Mouse (Mus musculus) heart, postnatal 0 days (tissue): ENCODE results near the gene Pou3f1. TPM values are rescaled to one million over a fixed set of nuclear protein-coding genes. Genes with fewer than 3 reads are reported as not detected.
A peak's percentile ranks its signal among the peaks of the same experiment; 100 is the strongest.

ENCODE experiments used
- ATAC-seq: fragments of 200-750 bp; cut with Nextera tagmentation; 2 replicates; pipeline ENCODE4 v1.8.0; 2017; ENCODE audit warnings: low read depth, moderate number of reproducible peaks, moderate library complexity; ENCODE audit not compliant: insufficient read depth
- DNase-seq: peaks from one replicate; pipeline ENCODE4 v3.0.0-alpha.2; 2016; ENCODE audit warnings: low spot score
- H3K27ac ChIP-seq: fragments of 300-500 bp; sonication (generic); 2 replicates; pipeline ENCODE4 v1.5.1; 2014; ENCODE audit warnings: low read depth, mild to moderate bottlenecking
- H3K27me3 ChIP-seq: fragments of 300-500 bp; sonication (generic); 2 replicates; pipeline ENCODE4 v1.6.1; 2014; ENCODE audit warnings: low read length, mixed read lengths; ENCODE audit not compliant: control insufficient read depth, insufficient read depth
- H3K36me3 ChIP-seq: fragments of 300-500 bp; sonication (generic); replicated peaks from 2 replicates; pipeline ENCODE4 v1.6.1; 2014; ENCODE audit warnings: low read length, mixed read lengths; ENCODE audit not compliant: control insufficient read depth, insufficient read depth
- H3K4me1 ChIP-seq: fragments of 300-500 bp; sonication (generic); 2 replicates; pipeline ENCODE4 v1.6.1; 2014; ENCODE audit warnings: antibody characterized with exemption; ENCODE audit not compliant: control insufficient read depth, insufficient read depth
- H3K4me2 ChIP-seq: fragments of 300-500 bp; sonication (generic); 2 replicates; pipeline ENCODE4 v1.6.1; 2014; ENCODE audit warnings: low read depth, mild to moderate bottlenecking, low read length, moderate library complexity
- H3K4me3 ChIP-seq: fragments of 300-500 bp; sonication (generic); 2 replicates; pipeline ENCODE4 v1.5.1; 2014; ENCODE audit warnings: low read depth, low read length
- H3K9ac ChIP-seq: fragments of 300-500 bp; sonication (generic); replicated peaks from 2 replicates; pipeline ENCODE4 v1.6.1; 2014; ENCODE audit warnings: low read depth, low read length, mixed read lengths
- H3K9me3 ChIP-seq: fragments of 300-500 bp; sonication (generic); replicated peaks from 2 replicates; pipeline ENCODE4 v1.6.1; 2016; ENCODE audit warnings: low read length; ENCODE audit not compliant: control insufficient read depth
- CTCF ChIP-seq: IDR thresholded peaks from 2 replicates; pipeline ENCODE4 v1.5.1; 2016; ENCODE audit warnings: antibody characterized with exemption, control low read depth, low read depth
- EP300 ChIP-seq: IDR thresholded peaks from 2 replicates; pipeline ENCODE4 v1.6.1; 2016; ENCODE audit warnings: antibody characterized with exemption, low read depth
- WGBS: fragments of 180-500 bp; shearing (Covaris S2); extraction: QIAGEN DNeasy Blood & Tissue Kit; methylation state at CpG from one replicate; pipeline ENCODE4 v1.1.7; 2014; 5-methylcytosine and 5-hydroxymethylcytosine counted together
- polyA plus RNA-seq: library from polyadenylated mRNA; unstranded; fragments of >200 nt; fragmentation: Nextera tagmentation; extraction: Ambion mirVana; gene quantifications from 2 replicates; pipeline ENCODE4 v1.2.1, GENCODE M21; 2015
- total RNA-seq: library from RNA; depleted of rRNA; stranded (reverse); fragments of >200 nt; gene quantifications from 2 replicates; pipeline ENCODE4 v1.2.3, GENCODE M21; 2014; ENCODE audit warnings: low replicate concordance

The Pou3f1 gene
- total and polyA plus RNA-seq, 2 experiments from 2014 or later: 0.03 to 1.5 TPM

GRCm38 (mm10) chr4:124682270-124682669, 25.7 kb downstream of the Pou3f1 start:
- DNase-seq (no peak), ATAC-seq (no peak)
- Histone ChIP-seq H3K9ac (no peak overlapping the region), H3K4me3 (no peak overlapping the region), H3K9me3 (no peaks in the 10 kb centered on the region), H3K36me3 (peaks cover 60% of the 10 kb centered on the region), H3K4me1 (peaks cover 15% of the 10 kb centered on the region), H3K27me3 (no peaks in the 10 kb centered on the region), H3K4me2 (no peak overlapping the region), H3K27ac (no peak overlapping the region)
- WGBS: 48% methylated on average over 7 of the region's 7 CpGs
- TF ChIP-seq CTCF (peak; percentile 53), EP300 (no peak)

- H3K27ac ChIP-seq: no peak overlapping the region
- H3K36me3 ChIP-seq: peaks cover 50% of the 10 kb centered on the region
- no peak for TF ChIP-seq EP300
- TF ChIP-seq CTCF: no peak
- no peaks in the 10 kb centered on the region for H3K27me3 ChIP-seq
- DNase-seq: no peak
- H3K4me1 ChIP-seq: peaks cover 15% of the 10 kb centered on the region
- ATAC-seq: no peak
- H3K9me3 ChIP-seq: no peaks in the 10 kb centered on the region
- no peak overlapping the region for H3K4me3 ChIP-seq
- WGBS: 88% methylated on average over 4 of the region's 4 CpGs
- no peak overlapping the region for H3K4me2 ChIP-seq
- H3K9ac ChIP-seq: no peak overlapping the region
These were observed 26.9 kb downstream of the Pou3f1 start for GRCm38 (mm10) chr4:124683474-124683873.

- H3K27ac ChIP-seq: no peak overlapping the region
- DNase-seq (no peak), ATAC-seq (no peak)
- H3K9me3 ChIP-seq: no peaks in the 10 kb centered on the region
- peaks cover 41% of the 10 kb centered on the region for H3K36me3 ChIP-seq
- H3K9ac ChIP-seq: no peak overlapping the region
- no peak overlapping the region for H3K4me3 ChIP-seq
- peaks cover 7% of the 10 kb centered on the region; the same call in 1 of the 2 replicates for H3K4me1 ChIP-seq
- 81% methylated on average over 4 of the region's 4 CpGs for WGBS
- H3K4me2 ChIP-seq: no peak overlapping the region
- TF ChIP-seq EP300 (no peak), CTCF (peak; percentile 23)
- no peaks in the 10 kb centered on the region for H3K27me3 ChIP-seq
These were observed 28.4 kb downstream of the Pou3f1 start for GRCm38 (mm10) chr4:124685004-124685403.

GRCm38 (mm10) chr4:124685453-124685852, 28.8 kb downstream of the Pou3f1 start:
- H3K9me3 ChIP-seq: no peaks in the 10 kb centered on the region
- peak overlapping the region; percentile 77 for H3K27ac ChIP-seq
- no peak overlapping the region for H3K4me2 ChIP-seq
- TF ChIP-seq EP300 (no peak), CTCF (no peak)
- H3K36me3 ChIP-seq: peaks cover 36% of the 10 kb centered on the region
- no peak overlapping the region for H3K9ac ChIP-seq
- peaks cover 7% of the 10 kb centered on the region; the same call in 1 of the 2 replicates for H3K4me1 ChIP-seq
- H3K4me3 ChIP-seq: no peak overlapping the region
- ATAC-seq (no peak), DNase-seq (no peak)
- WGBS: 62% methylated on average over 8 of the region's 8 CpGs
- no peaks in the 10 kb centered on the region for H3K27me3 ChIP-seq

GRCm38 (mm10) chr4:124685897-124686402, 29.3 kb downstream of the Pou3f1 start:
- H3K4me3 ChIP-seq: no peak overlapping the region
- ATAC-seq: 0 out of 2 replicates have a peak, but pooled peaks have one; percentile 17
- no peaks in the 10 kb centered on the region for H3K9me3 ChIP-seq
- H3K36me3 ChIP-seq: peaks cover 31% of the 10 kb centered on the region
- 42% methylated on average over 8 of the region's 8 CpGs for WGBS
- no peak overlapping the region for H3K4me2 ChIP-seq
- peaks cover 7% of the 10 kb centered on the region; the same call in 1 of the 2 replicates for H3K4me1 ChIP-seq
- peak overlapping the region; percentile 77 for H3K27ac ChIP-seq
- no peaks in the 10 kb centered on the region for H3K27me3 ChIP-seq
- DNase-seq: no peak
- H3K9ac ChIP-seq: no peak overlapping the region
- TF ChIP-seq EP300 (no peak), CTCF (no peak)

GRCm38 (mm10) chr4:124691455-124691854, 34.8 kb downstream of the Pou3f1 start:
- Histone ChIP-seq H3K4me3 (no peak overlapping the region), H3K4me1 (peaks cover 10% of the 10 kb centered on the region), H3K9me3 (no peaks in the 10 kb centered on the region), H3K36me3 (0 out of 2 replicates have a peak, but pooled peaks cover 3% of the 10 kb centered on the region), H3K27ac (no peak overlapping the region), H3K27me3 (0 out of 2 replicates have a peak, but pooled peaks cover 3% of the 10 kb centered on the region), H3K9ac (no peak overlapping the region), H3K4me2 (no peak overlapping the region)
- no peak for ATAC-seq
- DNase-seq: no peak
- TF ChIP-seq CTCF (no peak), EP300 (no peak)
- 81% methylated on average over 8 of the region's 8 CpGs for WGBS
